Mouse (Mus musculus) forebrain, embryonic 14.5 days (tissue): ENCODE measurements at regions not wholly inside any gene's neighbourhood (a gene's known extent, or its start where the extent isn't known, plus 50 kb on each side); places are given as distances from the start of the nearest gene placed in this dataset.
"Not testable (repeated sequence)": the region's sequence is repeated elsewhere in the genome, so short reads cannot be mapped to it uniquely, and the experiment has no call there.

ENCODE experiments used
- ATAC-seq: fragments of 200-750 bp; cut with Nextera tagmentation; 2 replicates; pipeline ENCODE4 v1.8.0; 2017; ENCODE audit warnings: mild to moderate bottlenecking, moderate library complexity
- DNase-seq: peaks from one replicate; pipeline ENCODE4 v3.0.0-alpha.2; 2015; ENCODE audit warnings: low spot score
- H3K27ac ChIP-seq: fragments of 300-500 bp; sonication (generic); 2 replicates; pipeline ENCODE4 v1.5.1; 2014; ENCODE audit warnings: low read depth, mild to moderate bottlenecking, control low read depth, low read length, moderate library complexity
- H3K27me3 ChIP-seq: fragments of 300-500 bp; sonication (generic); replicated peaks from 2 replicates; pipeline ENCODE4 v1.6.1; 2014; ENCODE audit warnings: low read length, control low read depth, mixed read lengths; ENCODE audit not compliant: control insufficient read depth, insufficient read depth
- H3K36me3 ChIP-seq: fragments of 300-500 bp; sonication (generic); 2 replicates; pipeline ENCODE4 v1.6.1; 2014; ENCODE audit warnings: low read length, control low read depth; ENCODE audit not compliant: control insufficient read depth, insufficient read depth
- H3K4me1 ChIP-seq: fragments of 300-500 bp; sonication (generic); 2 replicates; pipeline ENCODE4 v1.6.1; 2014; ENCODE audit warnings: antibody characterized with exemption, low read length, control low read depth; ENCODE audit not compliant: control insufficient read depth, insufficient read depth
- H3K4me2 ChIP-seq: fragments of 300-500 bp; sonication (generic); 2 replicates; pipeline ENCODE4 v1.6.1; 2014; ENCODE audit warnings: mild to moderate bottlenecking, control low read depth, low read length
- H3K4me3 ChIP-seq: fragments of 300-500 bp; sonication (generic); 2 replicates; pipeline ENCODE4 v1.5.1; 2014; ENCODE audit warnings: low read depth, low read length, control low read depth
- H3K9ac ChIP-seq: fragments of 300-500 bp; sonication (generic); 2 replicates; pipeline ENCODE4 v1.6.1; 2014; ENCODE audit warnings: mild to moderate bottlenecking, low read length, control low read depth, moderate library complexity
- H3K9me3 ChIP-seq: fragments of 300-500 bp; sonication (generic); replicated peaks from 2 replicates; pipeline ENCODE4 v1.6.1; 2016; ENCODE audit warnings: low read length, control low read depth, mixed read lengths; ENCODE audit not compliant: control insufficient read depth
- WGBS: fragments of 180-500 bp; shearing (Covaris S2); extraction: QIAGEN DNeasy Blood & Tissue Kit; methylation state at CpG from one replicate; pipeline ENCODE4 v1.1.7; 2014; 5-methylcytosine and 5-hydroxymethylcytosine counted together

DNA sequence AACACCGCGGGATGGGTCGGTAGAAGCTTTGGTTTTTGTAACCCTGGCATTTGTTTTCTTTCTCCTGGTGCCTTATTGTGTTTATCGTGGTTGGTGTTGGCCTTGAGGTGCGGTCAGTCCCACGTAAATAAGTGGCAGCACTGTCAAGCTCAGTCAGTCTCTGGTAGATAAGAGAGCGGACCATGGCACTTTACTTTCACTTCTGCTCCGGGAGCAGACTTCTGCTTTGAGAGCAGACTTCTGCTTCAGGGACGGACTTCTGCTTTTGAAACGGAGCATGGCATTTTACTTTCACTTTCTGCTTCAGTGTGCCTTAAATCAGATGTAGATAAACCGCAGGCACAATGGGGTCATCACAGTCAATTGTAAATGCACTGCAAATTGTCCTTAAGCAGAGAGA is 54.3 kb upstream of the Ccdc66 start:
- H3K27me3 ChIP-seq, H3K9ac ChIP-seq, H3K4me2 ChIP-seq, H3K36me3 ChIP-seq, H3K4me1 ChIP-seq, H3K9me3 ChIP-seq, H3K27ac ChIP-seq, DNase-seq, H3K4me3 ChIP-seq, ATAC-seq: not testable (repeated sequence)
- 95% methylated on average over 11 of the region's 11 CpGs for WGBS

DNA sequence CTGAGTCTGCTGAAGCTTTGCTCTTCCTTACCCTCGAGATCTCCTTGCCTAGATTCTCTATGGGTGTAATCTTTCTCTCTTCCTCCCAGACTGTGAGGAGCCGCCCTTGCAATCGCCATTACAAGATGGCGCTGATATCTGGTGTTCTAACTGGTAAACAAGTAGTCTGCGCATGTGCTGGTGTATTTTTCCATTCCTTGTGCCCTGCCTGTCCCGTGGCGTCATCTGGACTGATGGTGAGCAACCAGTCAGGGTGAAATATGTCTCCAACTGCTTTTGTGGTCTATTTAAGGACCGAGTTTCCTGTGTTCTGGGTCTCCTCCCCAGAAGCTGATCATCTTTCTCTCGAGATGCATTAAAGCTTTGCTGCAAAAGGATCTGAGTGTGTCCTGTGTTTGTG is 53.7 kb upstream of the Ccdc66 start:
- H3K36me3 ChIP-seq, DNase-seq, H3K4me2 ChIP-seq, H3K4me1 ChIP-seq, H3K4me3 ChIP-seq, H3K27ac ChIP-seq, H3K27me3 ChIP-seq, ATAC-seq, H3K9me3 ChIP-seq, H3K9ac ChIP-seq: not testable (repeated sequence)
- WGBS, result 90% methylated on average over 9 of the region's 9 CpGs

DNA sequence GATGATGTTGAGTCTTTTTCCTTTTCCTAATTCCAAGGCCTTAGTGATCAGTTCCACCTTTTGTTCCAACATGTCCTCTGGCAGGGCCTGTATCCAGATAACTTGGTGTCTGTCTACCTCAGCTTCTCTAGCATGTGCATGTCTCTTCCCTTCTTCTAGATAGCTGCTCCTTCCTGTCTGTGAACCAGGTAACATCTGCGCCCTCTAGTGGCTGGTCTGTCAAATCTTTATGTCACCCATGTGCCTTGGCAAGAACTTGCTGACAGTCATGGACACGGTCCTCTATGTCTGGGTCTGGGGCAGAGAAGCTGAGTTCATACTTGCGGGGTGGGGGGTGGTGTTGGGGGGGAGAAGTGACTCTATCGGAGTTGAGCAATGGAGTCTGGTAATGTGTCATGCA is 52.2 kb upstream of the Ccdc66 start:
- no peaks in the 10 kb centered on the region for H3K27me3 ChIP-seq
- no peak overlapping the region for H3K4me2 ChIP-seq
- no peak overlapping the region for H3K4me3 ChIP-seq
- no peak overlapping the region for H3K27ac ChIP-seq
- H3K9ac ChIP-seq, result no peak overlapping the region
- no peaks in the 10 kb centered on the region for H3K9me3 ChIP-seq
- ATAC-seq (no peak), DNase-seq (peak; percentile 78)
- no peaks in the 10 kb centered on the region for H3K4me1 ChIP-seq
- WGBS, result 45% methylated on average over 4 of the region's 4 CpGs
- H3K36me3 ChIP-seq, result no peaks in the 10 kb centered on the region

DNA sequence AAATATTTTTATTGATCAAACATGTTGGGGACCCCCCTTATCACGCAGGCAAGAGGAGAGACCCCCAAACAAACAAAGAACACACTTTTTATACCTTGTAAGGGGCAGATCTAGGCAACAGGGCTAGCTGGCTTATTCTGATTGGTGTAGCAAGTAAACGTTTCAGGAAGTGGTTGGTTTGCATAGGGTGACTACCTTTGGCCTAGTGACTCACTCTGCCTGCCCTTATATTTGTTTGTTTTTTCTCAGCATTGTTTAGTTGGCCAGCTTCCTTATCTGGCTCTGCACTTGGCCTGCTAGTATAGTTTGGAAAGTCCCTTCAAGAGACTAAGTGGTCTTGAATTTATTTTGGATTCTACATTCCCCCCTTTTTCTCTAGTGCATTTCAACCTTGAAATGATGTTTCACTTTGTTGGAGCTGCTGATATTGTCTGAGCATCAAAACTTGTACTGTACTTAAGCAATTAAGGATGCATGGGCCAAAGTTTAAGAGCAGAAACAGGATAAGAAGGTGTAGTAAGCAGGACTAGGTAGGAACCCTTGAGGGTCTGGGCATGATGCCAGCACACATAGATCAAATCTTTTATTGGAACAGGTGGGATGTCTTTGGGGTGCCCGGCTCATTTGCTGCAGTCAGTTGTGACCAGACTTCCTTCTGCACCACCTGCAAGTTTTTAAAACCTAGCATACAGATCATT is 50.7 kb upstream of the Ccdc66 start:
- 73% methylated on average over 3 of the region's 3 CpGs for WGBS
- Histone ChIP-seq H3K36me3 (no peaks in the 10 kb centered on the region), H3K4me2 (no peak overlapping the region), H3K4me3 (no peak overlapping the region), H3K4me1 (no peaks in the 10 kb centered on the region), H3K27ac (no peak overlapping the region), H3K9me3 (no peaks in the 10 kb centered on the region), H3K9ac (no peak overlapping the region), H3K27me3 (no peaks in the 10 kb centered on the region)
- ATAC-seq (no peak), DNase-seq (no peak)
